In genomic region chr9:96973091-96973490, GRCm38 (mm10) we compare ENCODE assay signal across 13 mouse cellular contexts. TPM values are rescaled to one million over a fixed set of nuclear protein-coding genes. Genes with fewer than 3 reads are reported as not detected.
DNase-seq lines count a peak whose midpoint lies in the region; ATAC-seq and TF ChIP-seq lines count a peak whose summit lies in the region.
"Had no signal": no experiment of that assay in that cellular context is flagged by ENCODE, and none has a peak within 500 bp of the region (broad histone marks: within the 10 kb centered on the region; RNA-seq: fewer than 3 reads in every experiment).

No protein-coding gene starts in this region.

- ATAC-seq in liver, embryonic 11.5 days (replicated peaks; ENCODE audit: low FRiP score) = no peak
- ATAC-seq in forebrain, embryonic 14.5 days = no peak
- no peak for ATAC-seq in limb, embryonic 15.5 days (ENCODE audit: insufficient number of reproducible peaks, low FRiP score, low TSS enrichment, low read depth)
- ATAC-seq: intestine, postnatal 0 days; Patski had no signal

- no peaks in the 10 kb centered on the region for H3K79me2 ChIP-seq in liver, adult 2 months (ENCODE audit: control insufficient read depth, insufficient read depth, low read length)

- no peaks in the 10 kb centered on the region for H3K36me3 ChIP-seq in liver, adult 2 months (ENCODE audit: control insufficient read depth, insufficient read depth, low read length)
- no peaks in the 10 kb centered on the region for H3K36me3 ChIP-seq in liver, embryonic 11.5 days (ENCODE audit: control insufficient read depth, insufficient read depth, low read length)
- H3K36me3 ChIP-seq in forebrain, embryonic 14.5 days (ENCODE audit: control insufficient read depth, insufficient read depth, low read length) = no peaks in the 10 kb centered on the region
- H3K36me3 ChIP-seq in limb, embryonic 15.5 days = 0 out of 2 replicates have a peak, but pooled peaks cover 2% of the 10 kb centered on the region

- H3K4me1 ChIP-seq in liver, adult 2 months (ENCODE audit: control insufficient read depth, insufficient read depth, low read length) = peaks cover 10% of the 10 kb centered on the region
- 0 out of 2 replicates have a peak, but pooled peaks cover 3% of the 10 kb centered on the region for H3K4me1 ChIP-seq in liver, embryonic 11.5 days (replicated peaks; ENCODE audit: control insufficient read depth, insufficient read depth, low read length)
- H3K4me1 ChIP-seq in forebrain, embryonic 14.5 days (ENCODE audit: control insufficient read depth, insufficient read depth, low read length) = peaks cover 32% of the 10 kb centered on the region
- peaks cover 31% of the 10 kb centered on the region for H3K4me1 ChIP-seq in limb, embryonic 15.5 days

- TF ChIP-seq CTCF in liver, adult 2 months (IDR thresholded peaks at IDR 0.05; ENCODE audit: low read depth, low read length) = no peak
- TF ChIP-seq CTCF in layer of hippocampus, adult 2 months (conservative IDR thresholded peaks at IDR 0.05) = no peak

- H3K27me3 ChIP-seq in liver, adult 2 months (ENCODE audit: control insufficient read depth, insufficient read depth, low read length) = no peaks in the 10 kb centered on the region
- H3K27me3 ChIP-seq in liver, embryonic 11.5 days (replicated peaks; ENCODE audit: control insufficient read depth, insufficient read depth, low read length) = no peaks in the 10 kb centered on the region
- no peaks in the 10 kb centered on the region for H3K27me3 ChIP-seq in forebrain, embryonic 14.5 days (replicated peaks; ENCODE audit: control insufficient read depth, insufficient read depth, low read length)
- H3K27me3 ChIP-seq in limb, embryonic 15.5 days = no peaks in the 10 kb centered on the region
- H3K27me3 ChIP-seq: Patski had no signal

- no peak overlapping the region for H3K4me3 ChIP-seq in liver, adult 2 months (ENCODE audit: insufficient read depth, low read depth, low read length)
- H3K4me3 ChIP-seq in liver, embryonic 11.5 days (ENCODE audit: low read depth, low read length) = no peak overlapping the region
- H3K4me3 ChIP-seq in forebrain, embryonic 14.5 days (ENCODE audit: low read depth, low read length) = no peak overlapping the region
- H3K4me3 ChIP-seq in limb, embryonic 15.5 days = no peak overlapping the region
- H3K4me3 ChIP-seq in layer of hippocampus, adult 2 months = no peak overlapping the region
- H3K4me3 ChIP-seq: heart, adult 2 months had no signal

- H3K4me2 ChIP-seq in liver, embryonic 11.5 days = no peak overlapping the region
- no peak overlapping the region for H3K4me2 ChIP-seq in forebrain, embryonic 14.5 days (ENCODE audit: low read length)
- H3K4me2 ChIP-seq in limb, embryonic 15.5 days = no peak overlapping the region

- no peak overlapping the region for H3K9ac ChIP-seq in liver, adult 2 months (ENCODE audit: low read depth, low read length)
- no peak overlapping the region for H3K9ac ChIP-seq in liver, embryonic 11.5 days (ENCODE audit: low read depth, low read length)
- no peak overlapping the region for H3K9ac ChIP-seq in forebrain, embryonic 14.5 days (ENCODE audit: low read length)
- H3K9ac ChIP-seq in limb, embryonic 15.5 days = no peak overlapping the region

- DNase-seq in gastrocnemius, postnatal 14 days = peak; percentile 40
- no peak for DNase-seq in gastrocnemius, postnatal 36 days
- DNase-seq in liver, adult 2 months (ENCODE audit: extremely low read depth, low read depth, low spot score) = peak; percentile 76
- DNase-seq in liver, embryonic 11.5 days (ENCODE audit: low spot score) = no peak
- DNase-seq in forebrain, embryonic 14.5 days (ENCODE audit: low spot score) = no peak
- DNase-seq in layer of hippocampus, adult 2 months (ENCODE audit: low spot score in 2 of 2) = no peak
- no peak for DNase-seq in layer of hippocampus, adult 9-11 months
- DNase-seq: adrenal gland, postnatal 10 days had no signal

- intact Hi-C loops in gastrocnemius, postnatal 14 days (cut with DNase I; ENCODE audit: low total_unique reads) = no loop called here
- intact Hi-C loops in gastrocnemius, postnatal 36 days (cut with DNase I) = no loop called here

- no peak overlapping the region for H3K27ac ChIP-seq in liver, adult 2 months (replicated peaks; ENCODE audit: insufficient read depth, low read depth, low read length)
- no peak overlapping the region for H3K27ac ChIP-seq in liver, embryonic 11.5 days (ENCODE audit: low read depth, low read length)
- H3K27ac ChIP-seq in forebrain, embryonic 14.5 days (ENCODE audit: low read depth, low read length) = peak overlapping the region; percentile 52; the same call in 1 of the 2 replicates
- 0 out of 2 replicates have a peak overlapping the region, but pooled peaks have one; percentile 33 for H3K27ac ChIP-seq in limb, embryonic 15.5 days
- no peak overlapping the region for H3K27ac ChIP-seq in layer of hippocampus, adult 2 months
- H3K27ac ChIP-seq: heart, adult 2 months; stomach, postnatal 0 days had no signal

- no peaks in the 10 kb centered on the region for H3K9me3 ChIP-seq in liver, embryonic 11.5 days (ENCODE audit: control insufficient read depth, low read length)
- no peaks in the 10 kb centered on the region for H3K9me3 ChIP-seq in forebrain, embryonic 14.5 days (replicated peaks; ENCODE audit: control insufficient read depth, low read length)
- no peaks in the 10 kb centered on the region for H3K9me3 ChIP-seq in limb, embryonic 15.5 days

- no peak for TF ChIP-seq POLR2A in liver, adult 2 months (IDR thresholded peaks at IDR 0.05; ENCODE audit: extremely low read depth, insufficient read depth, low read length)

- WGBS in liver, adult 2 months = 87% methylated on average over 9 of the region's 9 CpGs
- 93% methylated on average over 9 of the region's 9 CpGs for WGBS in liver, embryonic 11.5 days
- WGBS in forebrain, embryonic 14.5 days = 63% methylated on average over 9 of the region's 9 CpGs
- 57% methylated on average over 9 of the region's 9 CpGs for WGBS in limb, embryonic 15.5 days

RNA-seq across cellular contexts. Expression of gene Spsb4, which starts 45.6 kb away (rescaled TPM):
- 1 to 10 TPM; 2.6 to 6.3 TPM for total RNA-seq in gastrocnemius, postnatal 14 days (2021)
- 1 to 10 TPM; 1.4 to 4.1 TPM for total RNA-seq in gastrocnemius, postnatal 36 days (2021)
- 1.5 and 2.1 TPM in 2 replicates for total RNA-seq in liver, adult 2 months (2014; rRNA removed)
- 2.9 and 3.5 TPM in 2 replicates for polyA plus RNA-seq in liver, adult 2 months (2012; rRNA removed)
- polyA plus RNA-seq in liver, embryonic 11.5 days (2014; fragmentation: Nextera tagmentation; extraction: Ambion mirVana) = 6.8 and 8.1 TPM in 2 replicates
- polyA plus RNA-seq in forebrain, embryonic 14.5 days (2014; fragmentation: Nextera tagmentation; extraction: Ambion mirVana) = 18.3 and 20.8 TPM in 2 replicates
- 23.5 and 27.9 TPM in 2 replicates for polyA plus RNA-seq in limb, embryonic 15.5 days (2015; fragmentation: Nextera tagmentation; extraction: Ambion mirVana)
- 1 to 10 TPM; 4.9 to 5.1 TPM for total RNA-seq in layer of hippocampus, adult 2 months (2021)

Comparison
In these comparisons a context has a peak if more than half of its experiments do, and no peak if none do; other contexts are left out.
1. DNase-seq: peak in gastrocnemius, postnatal 14 days (single experiment) and liver, adult 2 months (single experiment); none in gastrocnemius, postnatal 36 days (0 of 2), liver, embryonic 11.5 days (single experiment), forebrain, embryonic 14.5 days (single experiment), layer of hippocampus, adult 2 months (0 of 2) and layer of hippocampus, adult 9-11 months (single experiment).
2. H3K27ac ChIP-seq: peak in forebrain, embryonic 14.5 days (single experiment) and limb, embryonic 15.5 days (single experiment); none in liver, adult 2 months (single experiment), liver, embryonic 11.5 days (single experiment) and layer of hippocampus, adult 2 months (single experiment).